Mouse (Mus musculus): ENCODE results near the gene Tap1. TPM values are rescaled to one million over a fixed set of nuclear protein-coding genes. Genes with fewer than 3 reads are reported as not detected.

Tap1 gene
- polyA plus RNA-seq, 1 experiment, result 55.9 TPM

GRCm38 (mm10) chr17:34202760-34203442, 15.5 kb downstream of the Tap1 start:
- Histone ChIP-seq H3K4me1 (ENCODE audit: control insufficient read depth, insufficient read depth, low read length) (peaks cover 7% of the 10 kb centered on the region; the same call in 1 of the 2 replicates), H3K4me3 (replicated peaks; ENCODE audit: control insufficient read depth, low read depth, low read length) (no peak overlapping the region), H3K27ac (ENCODE audit: control insufficient read depth, insufficient read depth, low read depth, low read length, poor library complexity) (no peak overlapping the region)
- 81% methylated on average over 4 of the region's 4 CpGs for WGBS
- TF ChIP-seq POLR2A (IDR thresholded peaks at IDR 0.05; ENCODE audit: borderline replicate concordance, control insufficient read depth, low read depth, low read length), result no peak
- TF ChIP-seq CTCF (IDR thresholded peaks at IDR 0.05; ENCODE audit: control insufficient read depth, insufficient read depth, low read length), result no peak

- peaks cover 7% of the 10 kb centered on the region; the same call in 1 of the 2 replicates for H3K4me1 ChIP-seq (ENCODE audit: control insufficient read depth, insufficient read depth, low read length)
- no peak for TF ChIP-seq CTCF (IDR thresholded peaks at IDR 0.05; ENCODE audit: control insufficient read depth, insufficient read depth, low read length)
- TF ChIP-seq POLR2A (IDR thresholded peaks at IDR 0.05; ENCODE audit: borderline replicate concordance, control insufficient read depth, low read depth, low read length), result no peak
- peak within 1 kb of the TSS; percentile 91 for H3K4me3 ChIP-seq (replicated peaks; ENCODE audit: control insufficient read depth, low read depth, low read length)
- 33% methylated on average over 5 of the region's 5 CpGs for WGBS
- H3K27ac ChIP-seq (ENCODE audit: control insufficient read depth, insufficient read depth, low read depth, low read length, poor library complexity), result peak within 1 kb of the TSS; percentile 92
Observed at GRCm38 (mm10) chr17:34203444-34203843, 16.1 kb downstream of the Tap1 start, which contains the start of gene Tap2. TSS of gene Tap2 (plus strand) at chr17:34203527.

- 1% methylated on average over 44 of the region's 44 CpGs for WGBS
- Histone ChIP-seq H3K27ac (ENCODE audit: control insufficient read depth, insufficient read depth, low read depth, low read length, poor library complexity) (peak overlapping the region; percentile 92), H3K4me1 (ENCODE audit: control insufficient read depth, insufficient read depth, low read length) (peaks cover 7% of the 10 kb centered on the region; the same call in 1 of the 2 replicates), H3K4me3 (replicated peaks; ENCODE audit: control insufficient read depth, low read depth, low read length) (peak overlapping the region; percentile 91)
- TF ChIP-seq POLR2A (IDR thresholded peaks at IDR 0.05; ENCODE audit: borderline replicate concordance, control insufficient read depth, low read depth, low read length), result peak; percentile 64; the same call in 1 of the 2 replicates
- peak; percentile 92 for TF ChIP-seq CTCF (IDR thresholded peaks at IDR 0.05; ENCODE audit: control insufficient read depth, insufficient read depth, low read length)
Observed at GRCm38 (mm10) chr17:34204303-34205010, 17.1 kb downstream of the Tap1 start.

- H3K4me3 ChIP-seq (replicated peaks; ENCODE audit: control insufficient read depth, low read depth, low read length), result peak overlapping the region; percentile 91
- peak overlapping the region; percentile 92 for H3K27ac ChIP-seq (ENCODE audit: control insufficient read depth, insufficient read depth, low read depth, low read length, poor library complexity)
- peak; percentile 15; the same call in 1 of the 2 replicates for TF ChIP-seq CTCF (IDR thresholded peaks at IDR 0.05; ENCODE audit: control insufficient read depth, insufficient read depth, low read length)
- TF ChIP-seq POLR2A (IDR thresholded peaks at IDR 0.05; ENCODE audit: borderline replicate concordance, control insufficient read depth, low read depth, low read length), result peak; percentile 36; the same call in 1 of the 2 replicates
- 2% methylated on average over 18 of the region's 18 CpGs for WGBS
- H3K4me1 ChIP-seq (ENCODE audit: control insufficient read depth, insufficient read depth, low read length), result peaks cover 7% of the 10 kb centered on the region; the same call in 1 of the 2 replicates
Observed at GRCm38 (mm10) chr17:34205021-34205745, 17.8 kb downstream of the Tap1 start.

- peaks cover 13% of the 10 kb centered on the region; the same call in 1 of the 2 replicates for H3K4me1 ChIP-seq (ENCODE audit: control insufficient read depth, insufficient read depth, low read length)
- TF ChIP-seq POLR2A (IDR thresholded peaks at IDR 0.05; ENCODE audit: borderline replicate concordance, control insufficient read depth, low read depth, low read length), result no peak
- peak; percentile 55 for TF ChIP-seq CTCF (IDR thresholded peaks at IDR 0.05; ENCODE audit: control insufficient read depth, insufficient read depth, low read length)
- H3K4me3 ChIP-seq (replicated peaks; ENCODE audit: control insufficient read depth, low read depth, low read length), result peak overlapping the region; percentile 91
- 3% methylated on average over 9 of the region's 9 CpGs for WGBS
- peak overlapping the region; percentile 60 for H3K27ac ChIP-seq (ENCODE audit: control insufficient read depth, insufficient read depth, low read depth, low read length, poor library complexity)
Observed at GRCm38 (mm10) chr17:34205746-34206176, 18.4 kb downstream of the Tap1 start.

GRCm38 (mm10) chr17:34206731-34207130, 19.4 kb downstream of the Tap1 start:
- Histone ChIP-seq H3K4me1 (ENCODE audit: control insufficient read depth, insufficient read depth, low read length) (peaks cover 13% of the 10 kb centered on the region; the same call in 1 of the 2 replicates), H3K27ac (ENCODE audit: control insufficient read depth, insufficient read depth, low read depth, low read length, poor library complexity) (no peak overlapping the region), H3K4me3 (replicated peaks; ENCODE audit: control insufficient read depth, low read depth, low read length) (no peak overlapping the region)
- 76% methylated on average over 5 of the region's 5 CpGs for WGBS
- no peak for TF ChIP-seq POLR2A (IDR thresholded peaks at IDR 0.05; ENCODE audit: borderline replicate concordance, control insufficient read depth, low read depth, low read length)
- TF ChIP-seq CTCF (IDR thresholded peaks at IDR 0.05; ENCODE audit: control insufficient read depth, insufficient read depth, low read length), result no peak

GRCm38 (mm10) chr17:34207456-34207855, 20.1 kb downstream of the Tap1 start:
- no peak overlapping the region for H3K27ac ChIP-seq (ENCODE audit: control insufficient read depth, insufficient read depth, low read depth, low read length, poor library complexity)
- peaks cover 12% of the 10 kb centered on the region; the same call in 1 of the 2 replicates for H3K4me1 ChIP-seq (ENCODE audit: control insufficient read depth, insufficient read depth, low read length)
- TF ChIP-seq CTCF (IDR thresholded peaks at IDR 0.05; ENCODE audit: control insufficient read depth, insufficient read depth, low read length) (no peak), POLR2A (IDR thresholded peaks at IDR 0.05; ENCODE audit: borderline replicate concordance, control insufficient read depth, low read depth, low read length) (no peak)
- 50% methylated on average over 3 of the region's 3 CpGs for WGBS
- H3K4me3 ChIP-seq (replicated peaks; ENCODE audit: control insufficient read depth, low read depth, low read length), result no peak overlapping the region
